Mouse (Mus musculus): ENCODE measurements around the gene Zbtb40. TPM values are rescaled to one million over a fixed set of nuclear protein-coding genes. Genes with fewer than 3 reads are reported as not detected.

Zbtb40 gene
- polyA plus RNA-seq, 1 experiment, result 6.3 TPM

DNA sequence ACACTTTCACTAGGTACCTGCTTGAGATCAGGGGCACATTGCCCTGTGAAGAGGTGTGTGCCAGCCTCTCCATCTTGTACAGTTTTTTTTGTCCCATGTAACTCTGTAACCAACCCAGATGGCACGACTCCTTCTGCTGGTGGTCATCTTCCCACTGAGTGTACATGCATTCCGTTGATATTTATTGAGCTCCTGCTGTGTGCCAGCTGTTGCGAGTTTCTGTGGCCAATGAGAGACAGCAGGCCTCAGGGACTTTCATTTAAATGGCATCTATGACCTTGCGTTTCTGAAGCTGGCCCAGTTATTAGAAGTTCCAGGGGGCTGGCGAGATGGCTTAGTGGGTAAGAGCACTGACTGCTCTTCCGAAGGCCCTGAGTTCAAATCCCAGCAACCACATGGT, 17.2 kb upstream of the Zbtb40 start:
- no peaks in the 10 kb centered on the region for H3K4me1 ChIP-seq (ENCODE audit: control insufficient read depth, insufficient read depth, low read length)
- TF ChIP-seq CTCF (IDR thresholded peaks at IDR 0.05; ENCODE audit: low read depth, low read length) (no peak), POLR2A (IDR thresholded peaks at IDR 0.05; ENCODE audit: borderline replicate concordance, low read depth, low read length) (no peak)

DNA sequence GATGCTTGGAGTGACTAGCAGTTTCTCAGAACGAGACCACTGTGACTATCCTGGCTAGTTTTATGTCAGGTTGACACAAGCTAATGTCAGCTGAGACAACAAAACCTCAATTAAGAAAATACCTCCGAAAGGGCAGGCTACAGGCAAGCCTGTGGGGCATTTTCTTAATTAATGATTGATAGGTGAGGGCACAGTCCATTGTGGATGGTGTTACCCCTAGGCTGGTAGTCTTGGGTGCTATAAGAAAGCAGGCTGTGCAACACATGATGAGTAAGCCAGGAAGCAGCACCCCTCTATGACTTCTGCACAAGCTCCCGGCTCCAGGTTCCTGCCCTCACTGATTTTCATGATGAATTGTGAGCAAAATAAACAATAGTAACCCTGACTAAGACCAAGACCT, 6.3 kb upstream of the Zbtb40 start:
- no peaks in the 10 kb centered on the region for H3K4me1 ChIP-seq (ENCODE audit: control insufficient read depth, insufficient read depth, low read length)
- H3K4me3 ChIP-seq (ENCODE audit: insufficient read depth, low read length), result no peak overlapping the region
- no peak overlapping the region for H3K27ac ChIP-seq (ENCODE audit: insufficient read depth, low read depth, low read length)
- TF ChIP-seq POLR2A (IDR thresholded peaks at IDR 0.05; ENCODE audit: borderline replicate concordance, low read depth, low read length), result no peak
- TF ChIP-seq CTCF (IDR thresholded peaks at IDR 0.05; ENCODE audit: low read depth, low read length), result no peak

More for the DNA sequence above, 17.2 kb upstream of the Zbtb40 start:
- no peak overlapping the region for H3K4me3 ChIP-seq (ENCODE audit: insufficient read depth, low read length)
- H3K27ac ChIP-seq (ENCODE audit: insufficient read depth, low read depth, low read length), result no peak overlapping the region

DNA sequence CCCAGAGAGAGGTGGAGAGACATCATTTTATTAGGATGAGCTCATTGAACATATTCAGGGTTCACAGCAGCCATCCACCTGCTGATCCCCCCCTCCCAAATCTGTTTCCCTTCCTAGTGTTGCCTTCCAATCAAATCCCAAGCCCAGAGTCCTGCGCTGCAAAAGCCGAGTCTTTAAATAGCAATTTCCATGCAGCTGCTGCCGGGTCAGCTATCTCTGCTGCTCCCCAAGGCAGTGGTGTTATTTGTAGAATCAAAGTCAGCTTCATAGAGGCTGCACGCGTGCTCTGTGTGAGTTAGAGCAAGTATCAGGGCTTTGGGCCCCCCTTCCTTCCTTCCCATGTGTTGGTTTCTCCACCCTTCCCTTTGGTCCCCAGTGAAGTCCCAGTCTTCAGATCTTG, 5.2 kb upstream of the Zbtb40 start:
- peaks cover 2% of the 10 kb centered on the region; the same call in 1 of the 2 replicates for H3K4me1 ChIP-seq (ENCODE audit: control insufficient read depth, insufficient read depth, low read length)
- H3K4me3 ChIP-seq (ENCODE audit: insufficient read depth, low read length), result no peak overlapping the region
- no peak overlapping the region for H3K27ac ChIP-seq (ENCODE audit: insufficient read depth, low read depth, low read length)
- TF ChIP-seq CTCF (IDR thresholded peaks at IDR 0.05; ENCODE audit: low read depth, low read length) (no peak), POLR2A (IDR thresholded peaks at IDR 0.05; ENCODE audit: borderline replicate concordance, low read depth, low read length) (no peak)

DNA sequence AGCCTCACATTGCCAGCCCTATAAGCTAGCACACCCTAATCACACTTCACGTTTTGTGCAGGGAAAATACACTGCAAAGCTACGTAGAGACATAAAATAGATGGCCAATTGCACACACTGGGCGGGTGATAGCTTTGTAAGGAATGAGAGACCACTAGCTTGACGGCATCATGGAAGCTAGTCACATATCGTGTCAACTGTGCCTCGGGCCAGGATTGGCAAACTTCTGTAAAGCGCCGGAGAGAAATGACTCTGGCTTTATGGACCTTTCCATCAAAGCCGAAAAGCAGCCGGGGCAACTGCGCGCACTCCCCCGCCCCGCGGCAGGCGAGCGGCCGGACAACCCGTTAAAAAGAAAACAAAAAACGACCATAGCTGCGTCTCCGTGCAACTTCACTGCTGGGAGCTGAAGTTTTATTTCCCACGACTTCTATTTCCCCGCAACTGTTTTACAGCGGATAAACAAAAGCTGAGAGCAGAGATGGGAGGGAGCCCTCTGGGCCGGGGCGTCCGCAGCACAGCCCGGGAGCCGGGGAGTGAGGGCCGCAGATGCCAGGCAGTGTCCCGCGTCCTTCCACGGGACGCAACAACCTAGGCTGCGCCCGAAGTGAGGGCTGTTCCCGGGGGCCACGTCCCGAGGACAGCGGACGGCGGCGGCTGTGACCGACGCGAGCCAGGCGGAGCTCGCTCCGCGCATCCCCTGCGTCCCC, 606 bp downstream of the Zbtb40 start:
- Histone ChIP-seq H3K4me3 (ENCODE audit: insufficient read depth, low read length) (peak overlapping the region; percentile 78), H3K27ac (ENCODE audit: insufficient read depth, low read depth, low read length) (peak overlapping the region; percentile 1), H3K4me1 (ENCODE audit: control insufficient read depth, insufficient read depth, low read length) (peaks cover 2% of the 10 kb centered on the region; the same call in 1 of the 2 replicates)
- TF ChIP-seq CTCF (IDR thresholded peaks at IDR 0.05; ENCODE audit: low read depth, low read length) (no peak), POLR2A (IDR thresholded peaks at IDR 0.05; ENCODE audit: borderline replicate concordance, low read depth, low read length) (no peak)

DNA sequence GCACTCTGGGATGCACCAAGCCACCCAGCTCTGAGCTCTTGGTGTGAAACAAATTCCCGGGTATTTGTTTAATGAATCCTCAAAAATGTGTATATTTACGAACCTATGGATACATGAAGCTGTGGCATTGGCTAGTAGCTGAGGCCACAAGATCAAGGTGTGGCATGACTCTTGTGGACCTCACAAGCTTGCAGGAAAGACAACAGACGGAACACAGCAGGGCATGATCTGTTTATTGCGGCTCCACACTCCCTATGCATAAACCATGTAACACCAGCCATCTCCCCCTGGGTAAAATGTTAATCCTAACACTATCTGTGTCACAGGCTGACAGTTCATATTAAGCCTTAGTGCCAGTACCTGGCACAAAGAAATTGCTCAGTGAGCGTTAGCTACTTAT, 2.5 kb downstream of the Zbtb40 start:
- Histone ChIP-seq H3K4me3 (ENCODE audit: insufficient read depth, low read length) (no peak overlapping the region), H3K4me1 (ENCODE audit: control insufficient read depth, insufficient read depth, low read length) (peaks cover 2% of the 10 kb centered on the region; the same call in 1 of the 2 replicates), H3K27ac (ENCODE audit: insufficient read depth, low read depth, low read length) (no peak overlapping the region)
- TF ChIP-seq POLR2A (IDR thresholded peaks at IDR 0.05; ENCODE audit: borderline replicate concordance, low read depth, low read length) (no peak), CTCF (IDR thresholded peaks at IDR 0.05; ENCODE audit: low read depth, low read length) (no peak)

DNA sequence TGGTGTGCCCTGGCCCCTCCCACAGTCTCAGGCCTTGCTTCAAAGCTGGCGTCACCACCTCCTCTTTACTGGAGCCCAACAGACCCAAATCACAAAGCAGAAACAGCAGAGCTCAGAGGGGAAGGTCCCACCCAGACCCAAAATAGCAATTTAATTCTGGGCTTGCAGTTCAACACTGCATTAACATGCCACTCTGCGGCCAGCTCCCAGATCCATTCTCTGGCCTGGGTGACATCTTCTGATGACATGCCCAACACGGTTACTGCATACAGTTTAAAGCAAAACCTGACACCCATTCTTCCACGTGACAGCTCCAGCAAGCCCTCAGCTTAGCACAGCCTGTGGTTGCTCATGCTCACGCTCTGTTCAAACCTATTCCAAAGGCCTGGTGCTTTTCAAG, 4.1 kb downstream of the Zbtb40 start:
- Histone ChIP-seq H3K4me3 (ENCODE audit: insufficient read depth, low read length) (no peak overlapping the region), H3K4me1 (ENCODE audit: control insufficient read depth, insufficient read depth, low read length) (peaks cover 2% of the 10 kb centered on the region; the same call in 1 of the 2 replicates), H3K27ac (ENCODE audit: insufficient read depth, low read depth, low read length) (no peak overlapping the region)
- TF ChIP-seq CTCF (IDR thresholded peaks at IDR 0.05; ENCODE audit: low read depth, low read length) (no peak), POLR2A (IDR thresholded peaks at IDR 0.05; ENCODE audit: borderline replicate concordance, low read depth, low read length) (no peak)

DNA sequence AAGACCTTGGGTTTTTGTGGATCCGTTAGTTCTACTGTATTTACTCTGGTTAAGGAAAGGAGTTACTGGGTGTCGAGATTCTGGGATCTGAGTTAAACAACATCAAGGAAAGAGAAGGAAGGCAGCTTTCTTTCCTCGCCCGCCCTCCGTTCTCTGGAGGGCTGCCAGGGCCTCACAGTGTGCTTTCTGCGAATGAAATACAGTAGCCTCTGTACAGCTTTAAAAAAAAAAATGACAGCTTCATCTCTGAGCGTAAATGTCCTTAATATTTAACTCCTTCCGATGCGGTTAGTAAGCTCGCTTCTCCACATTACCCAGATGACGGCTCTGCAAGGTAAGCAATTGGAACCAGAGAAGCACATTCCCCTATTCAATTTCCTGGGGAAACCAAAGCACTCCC, 4.8 kb downstream of the Zbtb40 start:
- Histone ChIP-seq H3K27ac (ENCODE audit: insufficient read depth, low read depth, low read length) (no peak overlapping the region), H3K4me1 (ENCODE audit: control insufficient read depth, insufficient read depth, low read length) (peaks cover under 1% of the 10 kb centered on the region; the same call in 1 of the 2 replicates), H3K4me3 (ENCODE audit: insufficient read depth, low read length) (no peak overlapping the region)
- TF ChIP-seq POLR2A (IDR thresholded peaks at IDR 0.05; ENCODE audit: borderline replicate concordance, low read depth, low read length), result no peak
- no peak for TF ChIP-seq CTCF (IDR thresholded peaks at IDR 0.05; ENCODE audit: low read depth, low read length)

DNA sequence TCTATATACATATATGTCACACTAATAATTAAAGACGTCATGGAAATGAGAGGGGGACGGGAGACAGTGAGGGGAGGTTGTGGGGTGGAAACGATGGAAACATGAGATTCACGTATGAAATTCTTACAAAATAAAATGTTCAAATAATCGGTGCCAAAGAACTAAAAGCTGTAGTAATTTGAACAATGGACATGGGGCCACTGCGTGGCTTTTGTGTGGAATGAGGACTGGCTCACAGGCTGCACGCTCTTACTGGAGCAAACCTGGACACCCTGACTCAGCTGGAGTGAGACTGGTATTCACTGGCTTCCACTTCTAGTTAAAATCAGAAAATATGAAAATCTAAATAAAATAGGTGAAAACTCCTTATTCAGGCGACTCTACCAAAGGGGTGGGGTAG, 6.6 kb downstream of the Zbtb40 start:
- TF ChIP-seq POLR2A (IDR thresholded peaks at IDR 0.05; ENCODE audit: borderline replicate concordance, low read depth, low read length) (no peak), CTCF (IDR thresholded peaks at IDR 0.05; ENCODE audit: low read depth, low read length) (no peak)

DNA sequence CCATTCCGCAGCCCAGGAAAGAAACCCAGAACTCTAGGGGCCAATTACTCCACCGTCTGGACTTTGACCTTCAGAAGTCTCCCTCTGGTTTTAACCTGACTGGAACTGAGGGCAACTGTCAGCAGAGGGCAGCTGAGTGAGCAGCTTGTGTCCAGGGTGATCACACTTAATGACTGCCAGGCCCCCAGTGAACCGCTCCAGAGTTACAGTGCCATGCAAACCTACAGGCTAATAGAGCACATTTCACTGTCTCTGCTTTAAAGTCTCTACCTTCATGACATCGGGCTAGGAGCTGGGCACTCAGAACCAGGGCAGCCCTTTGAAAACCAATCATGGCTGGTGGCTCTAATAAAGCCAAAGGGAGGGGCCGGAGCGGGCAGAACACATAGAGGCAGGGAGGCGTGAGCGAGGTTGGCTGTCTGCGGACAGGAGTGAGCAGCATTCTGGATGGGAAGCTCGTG, 7.4 kb downstream of the Zbtb40 start:
- Histone ChIP-seq H3K4me3 (ENCODE audit: insufficient read depth, low read length) (no peak overlapping the region), H3K27ac (ENCODE audit: insufficient read depth, low read depth, low read length) (no peak overlapping the region), H3K4me1 (ENCODE audit: control insufficient read depth, insufficient read depth, low read length) (no peaks in the 10 kb centered on the region)
- TF ChIP-seq POLR2A (IDR thresholded peaks at IDR 0.05; ENCODE audit: borderline replicate concordance, low read depth, low read length), result no peak
- no peak for TF ChIP-seq CTCF (IDR thresholded peaks at IDR 0.05; ENCODE audit: low read depth, low read length)

More for the DNA sequence above, 6.6 kb downstream of the Zbtb40 start:
- no peak overlapping the region for H3K27ac ChIP-seq (ENCODE audit: insufficient read depth, low read depth, low read length)
- no peaks in the 10 kb centered on the region for H3K4me1 ChIP-seq (ENCODE audit: control insufficient read depth, insufficient read depth, low read length)
- H3K4me3 ChIP-seq (ENCODE audit: insufficient read depth, low read length), result no peak overlapping the region

DNA sequence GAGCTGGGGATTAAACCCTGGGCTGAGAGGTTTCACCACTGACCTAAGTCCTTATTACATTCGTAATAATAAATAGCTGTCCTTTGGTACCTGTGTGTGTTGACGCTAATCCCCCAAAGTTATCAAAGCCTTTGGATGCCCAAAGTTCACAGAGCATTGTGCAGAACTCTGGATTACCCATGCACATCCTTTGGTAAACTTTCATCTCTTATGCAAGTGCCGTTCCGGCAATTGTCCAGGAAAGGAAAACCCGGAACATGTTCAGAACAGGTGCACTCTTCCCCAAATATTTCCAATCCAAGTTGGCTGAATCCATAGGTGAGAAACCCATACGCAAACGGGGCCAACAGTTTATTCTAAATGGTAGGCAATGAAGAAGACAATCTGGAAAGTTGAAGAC, 9.2 kb downstream of the Zbtb40 start:
- Histone ChIP-seq H3K4me1 (ENCODE audit: control insufficient read depth, insufficient read depth, low read length) (no peaks in the 10 kb centered on the region), H3K4me3 (ENCODE audit: insufficient read depth, low read length) (no peak overlapping the region), H3K27ac (ENCODE audit: insufficient read depth, low read depth, low read length) (no peak overlapping the region)
- no peak for TF ChIP-seq CTCF (IDR thresholded peaks at IDR 0.05; ENCODE audit: low read depth, low read length)
- no peak for TF ChIP-seq POLR2A (IDR thresholded peaks at IDR 0.05; ENCODE audit: borderline replicate concordance, low read depth, low read length)

All from bone marrow macrophage, adult 2 months (primary cell).